Mouse (Mus musculus): Measurements from ENCODE around the gene Lrrc8d. TPM values are rescaled to one million over a fixed set of nuclear protein-coding genes. Genes with fewer than 3 reads are reported as not detected.

Lrrc8d gene
- polyA plus RNA-seq, 1 experiment from 2014 or later, result 14.1 TPM

DNA sequence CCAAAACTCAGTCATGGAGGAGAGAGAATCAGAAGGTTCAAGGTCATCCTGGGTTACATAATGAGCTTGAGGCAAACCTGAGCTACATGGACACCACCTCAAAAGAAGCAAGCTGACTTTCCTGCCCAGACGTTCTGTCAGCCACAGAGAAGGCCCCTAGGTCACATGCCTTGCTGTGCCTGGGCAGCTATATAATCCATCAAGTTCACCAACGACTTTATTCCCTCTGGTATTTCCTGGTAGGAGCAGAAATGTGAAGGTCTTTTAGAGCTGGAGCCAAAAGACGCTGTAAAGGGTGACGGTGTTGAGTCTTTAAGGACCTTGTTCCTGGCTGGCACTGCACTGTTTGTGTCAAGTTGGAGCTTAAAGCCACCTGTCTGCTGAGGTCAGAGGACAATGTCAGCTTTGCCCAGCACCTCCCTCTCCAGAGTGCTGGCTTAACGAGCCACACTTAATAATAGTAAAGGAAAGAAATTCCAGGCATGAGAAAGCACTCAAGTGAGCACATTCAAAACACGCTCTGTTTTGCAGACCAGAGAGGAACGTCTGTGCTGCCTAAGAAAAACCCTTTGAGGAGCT is 129.3 kb downstream of the Lrrc8d start:
- H3K9ac ChIP-seq, result no peak overlapping the region
- 28% methylated on average over 7 of the region's 7 CpGs for WGBS
- ATAC-seq (ENCODE audit: insufficient read depth, low FRiP score, low read depth), result no peak
- no peak overlapping the region for H3K4me3 ChIP-seq (replicated peaks)
- no peak overlapping the region for H3K27ac ChIP-seq
- H3K36me3 ChIP-seq, result no peaks in the 10 kb centered on the region
- peaks cover 17% of the 10 kb centered on the region for H3K4me1 ChIP-seq
- H3K4me2 ChIP-seq, result no peak overlapping the region
- H3K27me3 ChIP-seq (replicated peaks), result no peaks in the 10 kb centered on the region
- no peaks in the 10 kb centered on the region for H3K9me3 ChIP-seq

DNA sequence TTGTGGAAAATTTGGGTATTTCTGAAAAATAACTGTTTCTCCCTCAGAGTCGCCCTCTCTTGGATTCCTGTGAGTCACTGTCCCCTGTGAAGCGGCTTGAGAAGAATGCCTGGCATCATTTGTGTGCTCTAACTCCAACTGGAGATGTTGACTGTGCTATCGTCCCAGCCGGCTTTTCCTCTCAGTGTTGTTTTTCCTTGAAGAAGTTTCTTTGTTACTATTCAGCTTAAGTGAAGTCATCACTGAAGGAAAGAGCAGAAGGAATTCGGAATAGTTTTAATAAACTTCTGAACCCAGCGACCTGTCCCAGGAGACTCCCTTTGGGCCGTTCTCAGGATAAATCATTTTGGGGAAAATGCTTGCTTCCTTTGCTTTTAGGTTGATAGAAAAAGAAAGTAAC is 132.4 kb downstream of the Lrrc8d start:
- H3K27me3 ChIP-seq (replicated peaks), result no peaks in the 10 kb centered on the region
- no peak for ATAC-seq (ENCODE audit: insufficient read depth, low FRiP score, low read depth)
- H3K36me3 ChIP-seq, result no peaks in the 10 kb centered on the region
- 0 out of 2 replicates have a peak, but pooled peaks cover 4% of the 10 kb centered on the region for H3K4me1 ChIP-seq
- H3K4me3 ChIP-seq (replicated peaks), result no peak overlapping the region
- H3K9me3 ChIP-seq, result no peaks in the 10 kb centered on the region
- no peak overlapping the region for H3K9ac ChIP-seq
- H3K4me2 ChIP-seq, result no peak overlapping the region
- H3K27ac ChIP-seq, result no peak overlapping the region
- 60% methylated on average over 7 of the region's 7 CpGs for WGBS

DNA sequence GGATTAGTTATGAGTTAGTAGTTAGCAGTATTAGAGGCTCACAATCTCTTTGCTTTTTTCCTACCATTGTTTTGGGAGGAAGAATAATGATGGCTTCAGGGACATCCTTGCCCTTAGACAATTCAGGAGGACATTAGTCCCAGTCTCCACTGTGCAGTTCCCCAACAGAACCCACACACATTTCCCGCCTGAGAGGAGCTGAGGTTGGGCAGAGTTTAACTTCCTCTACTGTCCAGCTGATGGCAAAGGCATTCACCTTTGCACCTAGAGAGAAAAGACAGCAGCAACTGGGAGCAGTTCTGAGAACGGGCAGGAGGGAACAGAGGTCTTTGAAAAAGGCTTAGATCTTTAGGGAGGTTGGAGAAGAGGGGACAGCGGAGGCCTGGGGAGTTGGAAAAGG is 134.2 kb downstream of the Lrrc8d start:
- 52% methylated on average over 3 of the region's 3 CpGs for WGBS
- H3K27ac ChIP-seq, result no peak overlapping the region
- no peak overlapping the region for H3K4me2 ChIP-seq
- H3K9ac ChIP-seq, result no peak overlapping the region
- no peak for ATAC-seq (ENCODE audit: insufficient read depth, low FRiP score, low read depth)
- H3K4me3 ChIP-seq (replicated peaks), result no peak overlapping the region
- 0 out of 2 replicates have a peak, but pooled peaks cover 4% of the 10 kb centered on the region for H3K4me1 ChIP-seq
- H3K27me3 ChIP-seq (replicated peaks), result no peaks in the 10 kb centered on the region
- no peaks in the 10 kb centered on the region for H3K36me3 ChIP-seq
- H3K9me3 ChIP-seq, result no peaks in the 10 kb centered on the region

DNA sequence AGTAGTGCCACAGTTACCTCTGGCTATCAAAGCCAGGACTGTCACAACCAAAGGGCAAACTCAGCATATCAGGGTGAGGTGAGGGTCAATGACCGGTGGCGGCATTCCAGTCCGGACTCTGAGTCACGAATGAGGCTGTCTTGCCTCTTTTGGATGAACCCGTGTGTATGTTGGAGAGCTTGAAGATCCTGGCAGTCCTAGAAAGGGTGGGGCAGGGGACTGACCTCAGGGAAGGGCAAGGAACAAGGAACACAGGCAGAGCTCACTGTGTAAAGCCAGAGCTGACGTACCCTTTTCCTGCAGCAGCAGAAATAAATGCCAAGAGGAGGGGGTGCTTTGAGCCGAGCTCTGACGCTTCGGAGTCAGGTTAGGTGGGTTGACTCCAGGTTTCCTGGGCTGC is 136.2 kb downstream of the Lrrc8d start:
- H3K4me1 ChIP-seq, result no peaks in the 10 kb centered on the region
- peak; percentile 47; the same call in 1 of the 2 replicates for ATAC-seq (ENCODE audit: insufficient read depth, low FRiP score, low read depth)
- H3K27ac ChIP-seq, result no peak overlapping the region
- WGBS, result 56% methylated on average over 9 of the region's 9 CpGs
- no peaks in the 10 kb centered on the region for H3K36me3 ChIP-seq
- H3K9ac ChIP-seq, result no peak overlapping the region
- no peaks in the 10 kb centered on the region for H3K27me3 ChIP-seq (replicated peaks)
- H3K4me3 ChIP-seq (replicated peaks), result no peak overlapping the region
- no peaks in the 10 kb centered on the region for H3K9me3 ChIP-seq
- H3K4me2 ChIP-seq, result no peak overlapping the region

DNA sequence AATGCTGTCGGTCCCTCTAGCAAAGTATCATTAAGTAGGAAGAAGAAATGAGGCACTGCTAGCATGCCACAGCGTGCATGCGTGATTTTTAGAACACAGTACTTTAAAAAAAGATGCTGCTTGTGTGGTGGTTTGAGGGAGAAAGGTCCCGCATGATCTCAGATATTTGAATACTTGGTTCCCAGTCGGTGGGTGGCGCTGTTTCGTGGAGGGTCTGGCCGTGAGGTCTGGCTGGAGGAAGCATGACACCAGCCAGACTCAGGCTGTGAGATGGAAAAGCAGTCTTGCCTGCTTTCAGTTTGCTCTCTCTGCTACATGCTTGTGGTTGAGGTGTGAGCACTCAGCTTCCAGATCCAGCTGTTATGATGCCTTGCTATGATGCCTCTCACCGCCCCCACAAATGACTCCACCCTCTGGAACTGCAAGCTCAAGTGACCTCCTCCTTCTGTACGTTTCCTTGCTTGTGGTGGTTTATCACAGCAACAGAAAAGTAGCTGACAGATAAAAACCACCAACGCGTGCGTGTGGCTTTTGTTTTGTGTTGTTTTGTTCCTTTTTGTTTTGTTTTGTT is 140.1 kb downstream of the Lrrc8d start:
- H3K4me1 ChIP-seq, result no peaks in the 10 kb centered on the region
- no peak overlapping the region for H3K9ac ChIP-seq
- H3K9me3 ChIP-seq, result no peaks in the 10 kb centered on the region
- no peak overlapping the region for H3K27ac ChIP-seq
- no peaks in the 10 kb centered on the region for H3K27me3 ChIP-seq (replicated peaks)
- no peak for ATAC-seq (ENCODE audit: insufficient read depth, low FRiP score, low read depth)
- H3K4me3 ChIP-seq (replicated peaks), result no peak overlapping the region
- 70% methylated on average over 13 of the region's 13 CpGs for WGBS
- no peak overlapping the region for H3K4me2 ChIP-seq
- H3K36me3 ChIP-seq, result no peaks in the 10 kb centered on the region

DNA sequence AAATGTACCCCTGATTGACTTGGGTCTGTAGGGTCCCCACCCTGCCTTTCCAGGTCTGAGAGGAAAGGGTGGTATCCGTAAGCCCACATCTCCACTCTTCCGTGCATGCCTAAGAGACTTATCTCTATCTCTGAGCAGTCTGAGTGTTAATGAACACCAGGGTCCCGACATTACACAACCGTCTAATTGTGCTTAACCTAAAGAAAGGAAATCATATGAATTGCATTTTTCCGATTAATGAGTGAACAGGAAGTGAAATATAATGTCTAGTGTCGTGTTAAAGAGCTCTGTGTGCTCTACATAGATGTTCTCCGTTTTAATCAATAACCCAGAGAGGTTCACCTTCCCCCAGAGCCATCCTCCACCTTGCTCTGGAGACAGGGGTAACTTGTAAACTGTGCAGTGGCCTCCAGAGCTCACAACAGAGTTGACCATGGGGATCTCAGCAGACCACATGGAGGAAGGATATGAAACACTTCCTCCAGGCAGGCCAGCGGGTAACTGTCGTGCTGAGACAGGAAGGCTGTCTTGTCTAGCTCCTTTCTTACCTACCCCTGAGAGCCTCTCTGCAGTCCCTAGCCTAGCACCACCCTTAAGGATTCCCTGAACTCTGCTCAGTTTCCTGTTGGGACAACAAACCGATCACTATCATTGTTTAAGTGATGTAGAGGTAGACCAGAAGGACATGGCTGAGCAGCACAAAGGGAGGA is 144.4 kb downstream of the Lrrc8d start:
- Histone ChIP-seq H3K27me3 (replicated peaks) (no peaks in the 10 kb centered on the region), H3K4me2 (no peak overlapping the region), H3K36me3 (no peaks in the 10 kb centered on the region), H3K9ac (no peak overlapping the region), H3K27ac (no peak overlapping the region), H3K4me1 (0 out of 2 replicates have a peak, but pooled peaks cover 1% of the 10 kb centered on the region), H3K9me3 (no peaks in the 10 kb centered on the region), H3K4me3 (replicated peaks) (no peak overlapping the region)
- no peak for ATAC-seq (ENCODE audit: insufficient read depth, low FRiP score, low read depth)
- WGBS, result 73% methylated on average over 10 of the region's 10 CpGs

DNA sequence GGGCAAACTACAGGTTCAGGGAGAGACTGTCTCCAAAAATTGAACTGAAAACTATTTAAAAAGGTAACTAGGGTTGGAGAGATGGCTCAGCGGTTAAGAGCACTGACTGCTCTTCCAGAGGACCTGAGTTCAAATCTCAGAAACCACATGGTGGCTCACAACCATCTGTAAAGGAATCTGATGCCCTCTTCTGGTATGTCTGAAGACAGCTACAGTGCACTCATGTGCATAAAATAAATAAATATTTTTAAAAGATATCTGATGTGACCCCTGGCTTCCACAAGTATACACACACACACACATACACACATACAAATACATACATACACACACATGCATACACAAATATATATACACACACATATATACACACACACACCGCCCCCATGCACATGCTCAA is 145.3 kb downstream of the Lrrc8d start:
- Histone ChIP-seq H3K9ac (no peak overlapping the region), H3K9me3 (no peaks in the 10 kb centered on the region), H3K4me3 (replicated peaks) (no peak overlapping the region), H3K27me3 (replicated peaks) (no peaks in the 10 kb centered on the region), H3K4me2 (no peak overlapping the region), H3K27ac (no peak overlapping the region), H3K4me1 (0 out of 2 replicates have a peak, but pooled peaks cover 7% of the 10 kb centered on the region), H3K36me3 (no peaks in the 10 kb centered on the region)
- ATAC-seq (ENCODE audit: insufficient read depth, low FRiP score, low read depth), result no peak
- WGBS, result 89% methylated on average over 2 of the region's 2 CpGs

DNA sequence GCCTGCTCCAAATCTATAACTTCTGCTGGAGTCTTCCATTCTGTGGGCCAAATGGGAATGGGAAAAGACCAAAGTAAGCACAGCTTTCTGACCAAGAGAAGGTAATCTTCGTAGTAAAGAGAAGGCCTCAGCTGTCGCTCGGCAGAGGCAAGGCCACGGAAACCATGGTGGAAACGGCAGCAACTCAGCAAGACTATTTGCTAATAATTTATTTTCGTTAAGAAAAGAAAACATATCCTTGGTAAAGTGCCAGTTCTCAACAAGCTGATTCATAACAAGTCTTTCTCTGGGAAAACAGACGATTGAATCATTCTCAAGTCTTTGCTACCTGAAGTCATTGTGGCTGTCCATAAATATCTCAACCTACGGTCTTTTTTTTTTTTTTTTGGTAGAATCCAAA is 148.0 kb downstream of the Lrrc8d start:
- Histone ChIP-seq H3K4me1 (0 out of 2 replicates have a peak, but pooled peaks cover 7% of the 10 kb centered on the region), H3K4me3 (replicated peaks) (no peak overlapping the region), H3K9ac (no peak overlapping the region), H3K36me3 (no peaks in the 10 kb centered on the region), H3K9me3 (no peaks in the 10 kb centered on the region), H3K27ac (no peak overlapping the region), H3K4me2 (no peak overlapping the region), H3K27me3 (replicated peaks) (no peaks in the 10 kb centered on the region)
- ATAC-seq (ENCODE audit: insufficient read depth, low FRiP score, low read depth), result no peak
- WGBS, result 73% methylated on average over 8 of the region's 8 CpGs

DNA sequence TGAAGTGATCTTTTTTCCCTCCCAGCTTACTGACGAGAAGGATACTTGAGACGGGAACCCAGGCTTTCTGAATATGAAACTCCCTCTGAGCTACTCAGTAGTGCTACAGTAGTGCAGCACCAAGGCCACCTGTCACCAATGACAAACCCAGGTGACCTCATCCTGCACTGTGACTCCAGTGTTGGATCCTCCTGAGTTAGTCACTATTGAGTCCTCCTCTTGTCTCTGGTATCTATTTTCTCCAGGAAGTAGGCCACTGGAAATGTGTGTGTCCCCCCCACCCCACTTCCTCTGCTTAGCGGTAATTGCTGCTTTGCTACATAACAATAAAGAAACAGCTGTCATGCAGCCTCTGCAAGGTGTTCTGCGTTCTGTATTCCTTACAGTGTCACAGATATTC is 149.5 kb downstream of the Lrrc8d start:
- 52% methylated on average over 4 of the region's 4 CpGs for WGBS

DNA sequence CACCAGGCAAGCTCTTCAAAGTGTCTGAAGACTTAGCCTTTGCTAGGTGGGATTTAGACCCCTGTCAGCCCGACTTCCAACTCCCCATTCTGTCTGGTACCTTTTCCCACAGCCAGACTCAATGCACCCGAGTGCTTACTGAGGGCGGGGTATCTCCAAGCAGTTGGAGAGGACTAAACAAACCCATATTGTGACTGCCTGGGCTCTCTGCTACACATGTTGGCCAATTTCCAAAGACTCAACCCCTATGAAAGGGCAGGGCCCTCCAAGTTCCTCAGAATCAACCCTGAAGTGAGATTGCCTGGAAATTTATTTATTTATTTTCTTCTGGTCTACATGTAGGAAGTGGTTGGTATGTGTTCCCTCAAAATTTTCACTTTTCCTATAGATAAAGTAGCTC is 149.9 kb downstream of the Lrrc8d start:
- Histone ChIP-seq H3K4me1 (0 out of 2 replicates have a peak, but pooled peaks cover 7% of the 10 kb centered on the region), H3K4me3 (replicated peaks) (no peak overlapping the region), H3K4me2 (no peak overlapping the region), H3K9ac (no peak overlapping the region), H3K27me3 (replicated peaks) (no peaks in the 10 kb centered on the region), H3K9me3 (no peaks in the 10 kb centered on the region), H3K36me3 (no peaks in the 10 kb centered on the region), H3K27ac (no peak overlapping the region)
- ATAC-seq (ENCODE audit: insufficient read depth, low FRiP score, low read depth), result no peak
- WGBS, result 46% methylated on average over 3 of the region's 3 CpGs

More for the DNA sequence above, 149.5 kb downstream of the Lrrc8d start:
- Histone ChIP-seq H3K4me2 (no peak overlapping the region), H3K9me3 (no peaks in the 10 kb centered on the region), H3K4me3 (replicated peaks) (no peak overlapping the region), H3K27ac (no peak overlapping the region), H3K27me3 (replicated peaks) (no peaks in the 10 kb centered on the region), H3K4me1 (0 out of 2 replicates have a peak, but pooled peaks cover 7% of the 10 kb centered on the region), H3K36me3 (no peaks in the 10 kb centered on the region), H3K9ac (no peak overlapping the region)
- no peak for ATAC-seq (ENCODE audit: insufficient read depth, low FRiP score, low read depth)

DNA sequence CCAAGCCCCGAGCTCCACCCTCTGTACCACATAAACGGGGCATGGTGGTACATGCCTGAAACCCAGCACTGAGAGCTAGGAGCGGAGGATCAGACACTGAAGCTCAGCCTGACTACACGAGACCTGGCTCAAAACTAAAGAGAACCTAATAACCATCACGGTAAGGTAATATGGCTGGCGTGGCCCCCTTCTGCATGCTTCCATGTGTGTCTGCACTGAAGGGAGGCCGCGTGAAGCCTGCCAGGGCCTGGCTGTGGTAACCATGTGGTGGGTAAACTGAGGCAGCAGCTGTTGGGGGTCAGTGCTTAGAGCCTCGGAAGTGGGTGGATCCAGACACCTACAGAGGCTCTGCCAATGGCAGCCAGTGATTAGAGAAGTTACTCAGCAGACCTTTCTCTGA is 153.5 kb downstream of the Lrrc8d start:
- H3K4me1 ChIP-seq, result 0 out of 2 replicates have a peak, but pooled peaks cover 11% of the 10 kb centered on the region
- WGBS, result 84% methylated on average over 9 of the region's 9 CpGs

DNA sequence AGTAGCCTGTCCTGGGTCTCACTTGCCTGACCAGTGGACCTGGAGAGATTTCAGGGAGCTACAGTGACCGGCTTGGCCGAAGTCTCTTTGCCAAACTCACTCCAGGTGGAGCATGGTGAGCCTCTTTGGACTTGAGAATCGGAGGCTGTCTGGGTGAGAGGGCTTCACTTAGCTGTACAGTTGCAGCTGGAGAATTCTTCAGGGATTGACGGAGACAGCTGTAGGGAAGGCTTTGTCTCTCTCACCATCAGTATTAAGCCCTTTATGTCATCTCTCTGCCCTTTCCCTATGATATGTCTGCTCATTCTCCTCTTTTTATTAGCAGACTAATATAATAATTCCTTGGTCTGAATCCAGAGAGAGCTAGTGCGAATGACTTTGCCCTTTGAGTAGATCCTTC is 157.7 kb downstream of the Lrrc8d start:
- peaks cover 15% of the 10 kb centered on the region for H3K4me1 ChIP-seq
- H3K36me3 ChIP-seq, result no peaks in the 10 kb centered on the region
- H3K27ac ChIP-seq, result peak overlapping the region; percentile 52
- no peak overlapping the region for H3K4me3 ChIP-seq (replicated peaks)
- no peaks in the 10 kb centered on the region for H3K9me3 ChIP-seq
- H3K27me3 ChIP-seq (replicated peaks), result no peaks in the 10 kb centered on the region
- H3K9ac ChIP-seq, result no peak overlapping the region
- 54% methylated on average over 5 of the region's 5 CpGs for WGBS
- no peak overlapping the region for H3K4me2 ChIP-seq
- ATAC-seq (ENCODE audit: insufficient read depth, low FRiP score, low read depth), result no peak

More for the DNA sequence above, 153.5 kb downstream of the Lrrc8d start:
- no peaks in the 10 kb centered on the region for H3K36me3 ChIP-seq
- no peak for ATAC-seq (ENCODE audit: insufficient read depth, low FRiP score, low read depth)
- H3K9ac ChIP-seq, result no peak overlapping the region
- H3K27ac ChIP-seq, result no peak overlapping the region
- no peak overlapping the region for H3K4me3 ChIP-seq (replicated peaks)
- no peaks in the 10 kb centered on the region for H3K9me3 ChIP-seq
- no peak overlapping the region for H3K4me2 ChIP-seq
- H3K27me3 ChIP-seq (replicated peaks), result no peaks in the 10 kb centered on the region

All from stomach, embryonic 15.5 days (tissue).